ENCODE assay signal across 8 mouse cellular contexts in genomic region chr2:116062761-116063441, GRCm38 (mm10). TPM values are rescaled to one million over a fixed set of nuclear protein-coding genes. Genes with fewer than 3 reads are reported as not detected.
DNase-seq lines count a peak whose midpoint lies in the region; ATAC-seq and TF ChIP-seq lines count a peak whose summit lies in the region.

No protein-coding gene starts in this region.

- no peak for TF ChIP-seq EP300 in liver, embryonic 14.5 days (IDR thresholded peaks at IDR 0.05; ENCODE audit: low read depth)

- H3K4me2 ChIP-seq in kidney, embryonic 15.5 days = peak overlapping the region; percentile 72
- H3K4me2 ChIP-seq in liver, embryonic 14.5 days (ENCODE audit: low read depth) = peak overlapping the region; percentile 58
- peak overlapping the region; percentile 71 for H3K4me2 ChIP-seq in stomach, embryonic 15.5 days

- H3K4me1 ChIP-seq in kidney, embryonic 15.5 days = peaks cover 28% of the 10 kb centered on the region
- no peaks in the 10 kb centered on the region for H3K4me1 ChIP-seq in liver, embryonic 14.5 days (replicated peaks; ENCODE audit: control insufficient read depth in 2 of 2, insufficient read depth in 2 of 2, low read length in 1 of 2)
- 0 out of 2 replicates have a peak, but pooled peaks cover 9% of the 10 kb centered on the region for H3K4me1 ChIP-seq in stomach, embryonic 15.5 days

- peak overlapping the region; percentile 98 for H3K27ac ChIP-seq in kidney, embryonic 15.5 days
- no peak overlapping the region for H3K27ac ChIP-seq in liver, embryonic 14.5 days
- H3K27ac ChIP-seq in stomach, embryonic 15.5 days = peak overlapping the region; percentile 99

- DNase-seq in kidney, adult 11 months = no peak
- DNase-seq in embryo, embryonic 11 days = peak; percentile 63
- DNase-seq in heart, postnatal 4 days = peak; percentile 59
- no peak for DNase-seq in liver, embryonic 14.5 days (ENCODE audit: low read depth in 3 of 3, low spot score in 3 of 3)

- no peaks in the 10 kb centered on the region for H3K27me3 ChIP-seq in kidney, embryonic 15.5 days
- H3K27me3 ChIP-seq in liver, embryonic 14.5 days (ENCODE audit: control insufficient read depth, insufficient read depth, low read length) = peaks cover 80% of the 10 kb centered on the region
- no peaks in the 10 kb centered on the region for H3K27me3 ChIP-seq in stomach, embryonic 15.5 days (replicated peaks)

- H3K9me3 ChIP-seq in kidney, embryonic 15.5 days (replicated peaks) = no peaks in the 10 kb centered on the region
- no peaks in the 10 kb centered on the region for H3K9me3 ChIP-seq in liver, embryonic 14.5 days (ENCODE audit: control insufficient read depth, low read length)
- no peaks in the 10 kb centered on the region for H3K9me3 ChIP-seq in stomach, embryonic 15.5 days

- H3K9ac ChIP-seq in kidney, embryonic 15.5 days = peak overlapping the region; percentile 89
- H3K9ac ChIP-seq in liver, embryonic 14.5 days (replicated peaks) = no peak overlapping the region
- H3K9ac ChIP-seq in stomach, embryonic 15.5 days = peak overlapping the region; percentile 84

- no peak for TF ChIP-seq CTCF in liver, embryonic 14.5 days (IDR thresholded peaks at IDR 0.05; ENCODE audit: low read depth)

- no peaks in the 10 kb centered on the region for H3K36me3 ChIP-seq in kidney, embryonic 15.5 days
- no peaks in the 10 kb centered on the region for H3K36me3 ChIP-seq in liver, embryonic 14.5 days (replicated peaks; ENCODE audit: control insufficient read depth, insufficient read depth, low read depth)
- 0 out of 2 replicates have a peak, but pooled peaks cover 4% of the 10 kb centered on the region for H3K36me3 ChIP-seq in stomach, embryonic 15.5 days

- WGBS in kidney, embryonic 15.5 days = under 1% methylated on average over 36 of the region's 36 CpGs
- 1% methylated on average over 36 of the region's 36 CpGs for WGBS in liver, embryonic 14.5 days (ENCODE audit: insufficient replicate concordance)
- under 1% methylated on average over 36 of the region's 36 CpGs for WGBS in stomach, embryonic 15.5 days

- ATAC-seq in kidney, embryonic 15.5 days (replicated peaks; ENCODE audit: low FRiP score) = no peak
- no peak for ATAC-seq in liver, embryonic 14.5 days (ENCODE audit: insufficient read depth)
- ATAC-seq in stomach, embryonic 15.5 days (ENCODE audit: insufficient read depth, low FRiP score, low read depth) = no peak
- ATAC-seq in erythroid progenitor cell, adult 5-6 weeks (replicated peaks; ENCODE audit: low FRiP score, poor library complexity, severe bottlenecking) = no peak
- ATAC-seq in megakaryocyte-erythroid progenitor cell, adult 5-6 weeks (replicated peaks; ENCODE audit: low FRiP score, low TSS enrichment, poor library complexity, severe bottlenecking) = no peak

- H3K4me3 ChIP-seq in kidney, embryonic 15.5 days (replicated peaks) = peak overlapping the region; percentile 75
- H3K4me3 ChIP-seq in liver, embryonic 14.5 days (ENCODE audit: insufficient read depth in 1 of 2, low read depth in 2 of 2, low read length in 2 of 2) = peak overlapping the region; percentile 52 to 68
- peak overlapping the region; percentile 69 for H3K4me3 ChIP-seq in stomach, embryonic 15.5 days (replicated peaks)

RNA-seq across cellular contexts. Expression of gene Meis2, which starts 2.7 kb away (rescaled TPM):
- 85.5 and 94.3 TPM in 2 replicates for polyA plus RNA-seq in kidney, embryonic 15.5 days (2015; fragmentation: Nextera tagmentation; extraction: Ambion mirVana)
- total RNA-seq in heart, postnatal 4 days (2021) = 10 to 100 TPM; 33.2 to 36.6 TPM
- 1.5 and 1.8 TPM in 2 replicates for polyA plus RNA-seq in liver, embryonic 14.5 days (2012; rRNA removed)
- polyA plus RNA-seq in liver, embryonic 14.5 days (2014; fragmentation: Nextera tagmentation; extraction: Ambion mirVana) = 0.69 and 1.0 TPM in 2 replicates
- polyA plus RNA-seq in stomach, embryonic 15.5 days (2015; fragmentation: Nextera tagmentation; extraction: Ambion mirVana) = 53.0 and 57.8 TPM in 2 replicates
- not detected in 2 replicates for total RNA-seq in erythroid progenitor cell, adult 5-6 weeks (2015; ENCODE audit: low replicate concordance)
- total RNA-seq in erythroid progenitor cell, adult 5-6 weeks (2017; ENCODE audit: low replicate concordance) = not detected in 2 replicates
- total RNA-seq in megakaryocyte-erythroid progenitor cell, adult 5-6 weeks (2014; fragmentation: Nextera tagmentation) = not detected in 2 replicates
- 0.46 TPM in 1 of 2 replicates, not detected in the other for total RNA-seq in megakaryocyte-erythroid progenitor cell, adult 5-6 weeks (2017)

Comparison
In these comparisons a context has a peak if more than half of its experiments do, and no peak if none do; other contexts are left out.
1. DNase-seq: peak in embryo, embryonic 11 days (single experiment) and heart, postnatal 4 days (single experiment); none in kidney, adult 11 months (single experiment) and liver, embryonic 14.5 days (0 of 3).
2. RNA of gene Meis2, which starts 2.7 kb away (total RNA-seq): 33.2 to 36.6 TPM in heart, postnatal 4 days; not detected in erythroid progenitor cell, adult 5-6 weeks and 0.46 TPM in megakaryocyte-erythroid progenitor cell, adult 5-6 weeks; every median in the first group is over 10 times any median in the second.
3. Peak in every context shown above with its lines, with median percentiles within 50 percentile points of each other: H3K4me2 ChIP-seq and H3K4me3 ChIP-seq.